Mouse (Mus musculus) brain, embryonic 14.5 days (tissue): ENCODE data around the gene Tsc22d2.

Experiments used
- CTCF ChIP-seq: fragments of 200-500 bp; IDR thresholded peaks from 2 replicates; pipeline ENCODE4 v1.5.1; 2012; ENCODE audit warnings: inconsistent platforms, mild to moderate bottlenecking, moderate library complexity, borderline replicate concordance; ENCODE audit not compliant: insufficient read depth, insufficient read length; ENCODE audit errors: extremely low read depth
- POLR2A ChIP-seq: fragments of 200-500 bp; IDR thresholded peaks from 2 replicates; pipeline ENCODE4 v1.6.1; 2012; ENCODE audit warnings: mild to moderate bottlenecking, inconsistent platforms, borderline replicate concordance; ENCODE audit not compliant: poor library complexity, insufficient read depth, insufficient read length, severe bottlenecking; ENCODE audit errors: extremely low read depth

GRCm38 (mm10) chr3:58503720-58504333 lies 89.3 kb downstream of the Tsc22d2 start:
- TF ChIP-seq CTCF (no peak), POLR2A (no peak)
